Mouse (Mus musculus) CH12F3 (cell line): ENCODE data around the gene Foxa1.

ENCODE experiments used
- in situ Hi-C: fragments of 300-500 bp; cut with MboI; formaldehyde crosslinking; loops from 2 replicates; pipeline ENCODE4 v1.14.3; 2020; ENCODE audit warnings: low sequenced_read_pairs

Gene Foxa1

GRCm38 (mm10) chr12:57500246-57500645 is 46.5 kb downstream of the Foxa1 start:
- in situ Hi-C loops: no loop called here

GRCm38 (mm10) chr12:57496347-57497119 is 50.2 kb downstream of the Foxa1 start:
- in situ Hi-C loops: no loop called here
